Mouse (Mus musculus): ENCODE measurements at regions not wholly inside any gene's neighbourhood (a gene's known extent, or its start where the extent isn't known, plus 50 kb on each side); places are given as distances from the start of the nearest gene placed in this dataset.

DNA sequence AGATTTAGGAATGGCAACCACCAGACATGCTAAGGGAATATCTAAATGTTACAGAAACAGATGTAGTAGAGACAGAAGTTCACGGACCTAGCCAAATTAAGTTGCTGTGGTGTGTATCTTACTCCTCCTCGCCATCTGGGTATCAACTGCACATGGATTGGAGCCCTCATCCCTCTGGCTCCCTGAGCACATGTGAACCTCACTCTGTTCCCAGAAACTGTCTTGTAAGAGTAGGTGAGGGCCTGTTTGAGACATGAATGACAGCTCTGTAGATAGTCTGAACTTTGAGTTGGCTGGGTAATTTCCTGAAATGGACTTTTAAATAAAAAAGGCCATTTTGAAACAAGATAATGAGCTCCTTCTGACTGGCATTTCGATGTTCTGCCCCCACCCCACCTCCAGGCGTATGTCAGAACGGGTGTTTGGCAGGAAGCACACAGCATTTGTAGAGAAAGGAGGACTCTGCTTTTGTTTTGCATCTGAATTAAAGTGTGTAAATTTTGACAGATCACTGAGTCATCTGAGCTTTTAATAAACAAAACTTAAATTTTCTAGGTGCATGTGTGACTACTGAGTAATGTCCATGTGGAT is 196.9 kb upstream of the Cep126 start:
- ATAC-seq (ENCODE audit: low TSS enrichment), result peak; percentile 97

DNA sequence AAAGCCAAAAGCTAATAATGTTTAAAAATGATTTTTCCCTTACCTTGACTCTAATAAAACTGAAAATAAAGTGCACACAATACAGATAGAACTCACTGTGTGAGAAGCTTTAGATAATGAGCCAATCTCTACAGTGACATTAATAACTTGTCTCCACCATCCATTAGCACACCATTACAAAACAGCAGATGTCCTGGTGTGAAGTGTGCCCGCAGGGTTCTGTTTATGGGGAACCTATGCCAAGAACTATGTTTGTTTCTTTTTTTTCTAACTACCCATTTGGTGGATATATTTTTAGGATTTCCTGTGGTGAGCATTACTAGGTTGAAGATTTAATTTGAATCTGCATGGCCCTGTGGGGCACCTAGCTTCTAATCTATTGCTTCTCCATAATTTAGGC is 203.3 kb upstream of the Trpc6 start:
- ATAC-seq (ENCODE audit: low TSS enrichment), result no peak

DNA sequence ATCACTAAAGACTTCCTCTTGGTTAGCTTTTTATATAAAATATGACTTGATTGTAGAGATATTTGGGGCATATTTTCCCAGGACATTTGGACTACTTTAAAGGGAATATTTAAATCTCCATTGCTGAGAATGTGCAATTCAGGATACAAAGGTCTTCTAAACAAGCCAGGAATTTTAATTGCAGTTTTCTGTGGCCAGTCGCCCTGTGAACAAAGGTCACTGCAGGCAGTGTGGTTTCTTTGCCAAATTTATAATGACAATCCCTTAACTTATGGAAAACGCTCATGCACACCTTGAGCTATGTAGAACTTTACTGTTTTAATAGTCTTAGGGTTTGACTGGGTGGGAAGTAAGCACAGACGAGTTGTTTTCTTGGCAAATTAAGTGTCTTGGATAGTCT is 192.9 kb upstream of the Trpc6 start:
- ATAC-seq (ENCODE audit: low TSS enrichment), result no peak
